Mouse (Mus musculus): Measurements from ENCODE around the gene Ear6. TPM values are rescaled to one million over a fixed set of nuclear protein-coding genes. Genes with fewer than 3 reads are reported as not detected.
"Not testable (repeated sequence)": the region's sequence is repeated elsewhere in the genome, so short reads cannot be mapped to it uniquely, and the experiment has no call there.

The Ear6 gene
- polyA plus RNA-seq (2012; rRNA removed), result not detected in 2 replicates

- no peak for TF ChIP-seq CTCF (conservative IDR thresholded peaks at IDR 0.05; ENCODE audit: insufficient read depth, insufficient read length, low read depth, low read length)
- TF ChIP-seq POLR2A (IDR thresholded peaks at IDR 0.05; ENCODE audit: low read depth, low read length), result no peak
- no peaks in the 10 kb centered on the region for H3K36me3 ChIP-seq (ENCODE audit: control insufficient read depth, insufficient read depth, low read length)
- no peaks in the 10 kb centered on the region for H3K27me3 ChIP-seq (replicated peaks; ENCODE audit: control insufficient read depth, insufficient read depth, low read length)
- H3K4me3 ChIP-seq (ENCODE audit: insufficient read depth, low read depth, low read length), result no peak within 1 kb of the TSS
- no peak for DNase-seq
- no peaks in the 10 kb centered on the region for H3K4me1 ChIP-seq (ENCODE audit: control insufficient read depth, insufficient read depth, low read length)
- no peak within 1 kb of the TSS for H3K27ac ChIP-seq (ENCODE audit: insufficient read depth, low read depth, low read length)
Measured at GRCm38 (mm10) chr14:51853399-51853798, at the start of gene Ear6. TSS of gene Ear6 (plus strand) at chr14:51853699.

GRCm38 (mm10) chr14:51826625-51827024 lies 26.9 kb upstream of the Ear6 start:
- WGBS, result 36% methylated on average over 1 of the region's 1 CpGs
- no peaks in the 10 kb centered on the region for H3K36me3 ChIP-seq (ENCODE audit: control insufficient read depth, insufficient read depth, low read length)

GRCm38 (mm10) chr14:51827842-51828241 lies 25.7 kb upstream of the Ear6 start:
- TF ChIP-seq CTCF (conservative IDR thresholded peaks at IDR 0.05; ENCODE audit: insufficient read depth, insufficient read length, low read depth, low read length), result peak; percentile 48
- H3K4me3 ChIP-seq (ENCODE audit: insufficient read depth, low read depth, low read length); H3K36me3 ChIP-seq (ENCODE audit: control insufficient read depth, insufficient read depth, low read length); H3K4me1 ChIP-seq (ENCODE audit: control insufficient read depth, insufficient read depth, low read length); H3K27ac ChIP-seq (ENCODE audit: insufficient read depth, low read depth, low read length); H3K27me3 ChIP-seq (replicated peaks; ENCODE audit: control insufficient read depth, insufficient read depth, low read length): not testable (repeated sequence)
- 15% methylated on average over 5 of the region's 5 CpGs for WGBS
- DNase-seq, result peak; percentile 22

More at GRCm38 (mm10) chr14:51826625-51827024, 26.9 kb upstream of the Ear6 start:
- DNase-seq, result no peak
- no peaks in the 10 kb centered on the region for H3K27me3 ChIP-seq (replicated peaks; ENCODE audit: control insufficient read depth, insufficient read depth, low read length)
- no peaks in the 10 kb centered on the region for H3K4me1 ChIP-seq (ENCODE audit: control insufficient read depth, insufficient read depth, low read length)
- H3K27ac ChIP-seq (ENCODE audit: insufficient read depth, low read depth, low read length), result no peak overlapping the region
- no peak overlapping the region for H3K4me3 ChIP-seq (ENCODE audit: insufficient read depth, low read depth, low read length)
- TF ChIP-seq POLR2A (IDR thresholded peaks at IDR 0.05; ENCODE audit: low read depth, low read length) (no peak), CTCF (conservative IDR thresholded peaks at IDR 0.05; ENCODE audit: insufficient read depth, insufficient read length, low read depth, low read length) (no peak)

- Histone ChIP-seq H3K27me3 (replicated peaks; ENCODE audit: control insufficient read depth, insufficient read depth, low read length) (no peaks in the 10 kb centered on the region), H3K36me3 (ENCODE audit: control insufficient read depth, insufficient read depth, low read length) (no peaks in the 10 kb centered on the region), H3K4me3 (ENCODE audit: insufficient read depth, low read depth, low read length) (no peak overlapping the region), H3K4me1 (ENCODE audit: control insufficient read depth, insufficient read depth, low read length) (no peaks in the 10 kb centered on the region), H3K27ac (ENCODE audit: insufficient read depth, low read depth, low read length) (no peak overlapping the region)
- TF ChIP-seq POLR2A (IDR thresholded peaks at IDR 0.05; ENCODE audit: low read depth, low read length) (no peak), CTCF (conservative IDR thresholded peaks at IDR 0.05; ENCODE audit: insufficient read depth, insufficient read length, low read depth, low read length) (no peak)
- DNase-seq, result no peak
- 83% methylated on average over 6 of the region's 6 CpGs for WGBS
Measured at GRCm38 (mm10) chr14:51829188-51829587, 24.3 kb upstream of the Ear6 start.

GRCm38 (mm10) chr14:51838480-51838879 lies 15.0 kb upstream of the Ear6 start:
- peak; percentile 30; the same call in 1 of the 2 replicates for TF ChIP-seq CTCF (conservative IDR thresholded peaks at IDR 0.05; ENCODE audit: insufficient read depth, insufficient read length, low read depth, low read length)
- not testable (repeated sequence) for H3K36me3 ChIP-seq (ENCODE audit: control insufficient read depth, insufficient read depth, low read length); DNase-seq; H3K27me3 ChIP-seq (replicated peaks; ENCODE audit: control insufficient read depth, insufficient read depth, low read length); H3K27ac ChIP-seq (ENCODE audit: insufficient read depth, low read depth, low read length); H3K4me1 ChIP-seq (ENCODE audit: control insufficient read depth, insufficient read depth, low read length); H3K4me3 ChIP-seq (ENCODE audit: insufficient read depth, low read depth, low read length)
- WGBS, result 25% methylated on average over 2 of the region's 2 CpGs

- TF ChIP-seq CTCF (conservative IDR thresholded peaks at IDR 0.05; ENCODE audit: insufficient read depth, insufficient read length, low read depth, low read length), result no peak
- TF ChIP-seq POLR2A (IDR thresholded peaks at IDR 0.05; ENCODE audit: low read depth, low read length), result no peak
- no peaks in the 10 kb centered on the region for H3K36me3 ChIP-seq (ENCODE audit: control insufficient read depth, insufficient read depth, low read length)
- no peak overlapping the region for H3K4me3 ChIP-seq (ENCODE audit: insufficient read depth, low read depth, low read length)
- H3K27ac ChIP-seq (ENCODE audit: insufficient read depth, low read depth, low read length), result no peak overlapping the region
- WGBS, result 69% methylated on average over 1 of the region's 1 CpGs
- no peak for DNase-seq
- no peaks in the 10 kb centered on the region for H3K27me3 ChIP-seq (replicated peaks; ENCODE audit: control insufficient read depth, insufficient read depth, low read length)
- H3K4me1 ChIP-seq (ENCODE audit: control insufficient read depth, insufficient read depth, low read length), result no peaks in the 10 kb centered on the region
Measured at GRCm38 (mm10) chr14:51842250-51842649, 11.2 kb upstream of the Ear6 start.

- H3K36me3 ChIP-seq (ENCODE audit: control insufficient read depth, insufficient read depth, low read length), result no peaks in the 10 kb centered on the region
- no peak overlapping the region for H3K27ac ChIP-seq (ENCODE audit: insufficient read depth, low read depth, low read length)
- WGBS, result 78% methylated on average over 2 of the region's 2 CpGs
- TF ChIP-seq CTCF (conservative IDR thresholded peaks at IDR 0.05; ENCODE audit: insufficient read depth, insufficient read length, low read depth, low read length) (no peak), POLR2A (IDR thresholded peaks at IDR 0.05; ENCODE audit: low read depth, low read length) (no peak)
- DNase-seq, result no peak
- H3K4me1 ChIP-seq (ENCODE audit: control insufficient read depth, insufficient read depth, low read length), result no peaks in the 10 kb centered on the region
- no peak overlapping the region for H3K4me3 ChIP-seq (ENCODE audit: insufficient read depth, low read depth, low read length)
- H3K27me3 ChIP-seq (replicated peaks; ENCODE audit: control insufficient read depth, insufficient read depth, low read length), result no peaks in the 10 kb centered on the region
Measured at GRCm38 (mm10) chr14:51842781-51843180, 10.7 kb upstream of the Ear6 start.

- H3K4me3 ChIP-seq (ENCODE audit: insufficient read depth, low read depth, low read length), result no peak overlapping the region
- no peaks in the 10 kb centered on the region for H3K4me1 ChIP-seq (ENCODE audit: control insufficient read depth, insufficient read depth, low read length)
- no peaks in the 10 kb centered on the region for H3K27me3 ChIP-seq (replicated peaks; ENCODE audit: control insufficient read depth, insufficient read depth, low read length)
- no peak overlapping the region for H3K27ac ChIP-seq (ENCODE audit: insufficient read depth, low read depth, low read length)
- no peaks in the 10 kb centered on the region for H3K36me3 ChIP-seq (ENCODE audit: control insufficient read depth, insufficient read depth, low read length)
- TF ChIP-seq POLR2A (IDR thresholded peaks at IDR 0.05; ENCODE audit: low read depth, low read length), result no peak
- TF ChIP-seq CTCF (conservative IDR thresholded peaks at IDR 0.05; ENCODE audit: insufficient read depth, insufficient read length, low read depth, low read length), result no peak
- DNase-seq, result no peak
Measured at GRCm38 (mm10) chr14:51843882-51844281, 9.6 kb upstream of the Ear6 start.
